Mouse (Mus musculus) embryonic facial prominence, embryonic 13.5 days (tissue): ENCODE measurements around the gene Gm28048. TPM values are rescaled to one million over a fixed set of nuclear protein-coding genes. Genes with fewer than 3 reads are reported as not detected.

ENCODE experiments used
- ATAC-seq: fragments of 200-750 bp; cut with Nextera tagmentation; 2 replicates; pipeline ENCODE4 v1.8.0; 2017; ENCODE audit warnings: low read depth; ENCODE audit not compliant: insufficient number of reproducible peaks, insufficient read depth, low FRiP score, low TSS enrichment
- H3K27ac ChIP-seq: fragments of 300-500 bp; sonication (generic); 2 replicates; pipeline ENCODE4 v1.5.1; 2015; ENCODE audit warnings: moderate library complexity, mild to moderate bottlenecking, inconsistent platforms
- H3K27me3 ChIP-seq: fragments of 300-500 bp; sonication (generic); 2 replicates; pipeline ENCODE4 v1.6.1; 2015; ENCODE audit warnings: mild to moderate bottlenecking, inconsistent platforms
- H3K36me3 ChIP-seq: fragments of 300-500 bp; sonication (generic); 2 replicates; pipeline ENCODE4 v1.6.1; 2015; ENCODE audit warnings: mild to moderate bottlenecking, inconsistent platforms
- H3K4me1 ChIP-seq: fragments of 300-500 bp; sonication (generic); 2 replicates; pipeline ENCODE4 v1.6.1; 2015; ENCODE audit warnings: inconsistent platforms
- H3K4me2 ChIP-seq: fragments of 300-500 bp; sonication (generic); 2 replicates; pipeline ENCODE4 v1.6.1; 2015; ENCODE audit warnings: moderate library complexity, mild to moderate bottlenecking, inconsistent platforms
- H3K4me3 ChIP-seq: fragments of 300-500 bp; sonication (generic); 2 replicates; pipeline ENCODE4 v1.5.1; 2015; ENCODE audit warnings: mild to moderate bottlenecking, inconsistent platforms
- H3K9ac ChIP-seq: fragments of 300-500 bp; sonication (generic); 2 replicates; pipeline ENCODE4 v1.6.1; 2015; ENCODE audit warnings: mild to moderate bottlenecking, inconsistent platforms
- H3K9me3 ChIP-seq: fragments of 300-500 bp; sonication (generic); 2 replicates; pipeline ENCODE4 v1.6.1; 2016; ENCODE audit warnings: inconsistent platforms
- WGBS: fragments of 180-500 bp; shearing (Covaris S2); methylation state at CpG from one replicate; pipeline ENCODE4 v1.1.7; 2015; ENCODE audit warnings: mixed read lengths; 5-methylcytosine and 5-hydroxymethylcytosine counted together
- polyA plus RNA-seq: library from polyadenylated mRNA; unstranded; fragments of >200 nt; fragmentation: Nextera tagmentation; extraction: Ambion mirVana; gene quantifications from 2 replicates; pipeline ENCODE4 v1.2.1, GENCODE M21; 2015

Gm28048 gene
- polyA plus RNA-seq, 1 experiment from 2014 or later = 8.6 TPM

DNA sequence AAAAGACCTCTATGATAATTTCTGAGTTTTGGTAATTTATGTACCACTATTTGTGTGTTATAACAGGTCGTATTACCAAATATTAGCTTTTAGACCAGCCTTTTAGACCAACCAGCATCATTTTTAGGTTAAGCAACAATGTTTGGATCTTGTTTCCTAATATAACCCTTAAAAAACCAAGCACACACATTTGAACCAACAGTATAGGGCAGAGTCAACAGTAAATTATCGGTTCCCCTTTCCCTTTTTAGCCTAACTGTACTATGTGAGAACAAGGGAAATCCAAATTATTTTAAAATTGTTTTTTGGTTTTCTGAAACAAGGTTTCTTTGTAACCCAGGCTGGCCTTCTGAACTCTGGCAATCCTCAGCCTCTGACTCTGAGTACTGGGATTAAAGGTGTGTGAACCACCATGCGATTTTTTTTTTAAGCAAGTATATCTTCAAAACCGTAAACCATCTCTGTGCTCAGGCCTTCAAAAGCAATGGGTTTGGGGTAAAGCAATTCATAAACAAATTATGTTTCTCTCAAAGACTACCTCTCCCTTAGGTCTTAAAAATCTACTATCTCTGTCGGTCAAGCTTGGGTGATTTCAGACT lies 124.7 kb downstream of the Gm28048 start:
- H3K4me2 ChIP-seq = peak overlapping the region; percentile 97
- peaks cover 34% of the 10 kb centered on the region for H3K4me1 ChIP-seq
- no peak overlapping the region for H3K27ac ChIP-seq
- peaks cover 42% of the 10 kb centered on the region for H3K27me3 ChIP-seq
- H3K9ac ChIP-seq = no peak overlapping the region
- no peaks in the 10 kb centered on the region for H3K9me3 ChIP-seq
- no peak for ATAC-seq
- no peaks in the 10 kb centered on the region for H3K36me3 ChIP-seq
- peak overlapping the region; percentile 69; the same call in 1 of the 2 replicates for H3K4me3 ChIP-seq
- 73% methylated on average over 5 of the region's 5 CpGs for WGBS

DNA sequence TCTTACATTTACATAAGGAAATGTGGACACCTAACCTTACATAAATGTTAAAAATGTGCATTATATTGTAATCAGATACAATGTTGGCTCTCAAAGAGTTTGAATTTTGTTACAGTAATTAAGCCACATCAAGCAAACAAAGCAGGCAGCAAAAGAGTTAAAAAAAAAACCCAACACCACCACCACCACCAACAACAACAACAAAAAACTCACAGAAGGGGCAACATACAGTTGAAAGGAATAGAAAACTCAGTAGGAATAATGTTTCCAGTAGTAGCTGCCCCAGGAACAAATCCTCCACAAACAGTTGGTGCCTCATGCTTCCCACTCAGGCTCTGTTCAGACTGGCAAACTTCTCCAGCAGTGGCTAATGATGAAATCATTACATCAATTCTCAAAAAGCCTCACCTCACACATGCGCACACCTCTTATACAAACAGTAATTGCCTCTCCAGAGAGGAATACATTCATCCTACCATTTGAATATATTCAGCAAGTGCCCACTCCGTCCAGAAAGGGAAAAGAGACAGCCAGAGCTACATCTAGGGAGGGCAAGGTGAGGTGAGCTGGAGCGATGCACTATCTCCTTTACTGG lies 125.4 kb downstream of the Gm28048 start:
- 76% methylated on average over 3 of the region's 3 CpGs for WGBS
- H3K4me3 ChIP-seq = no peak overlapping the region
- no peak overlapping the region for H3K27ac ChIP-seq
- no peak overlapping the region for H3K9ac ChIP-seq
- no peak for ATAC-seq
- no peaks in the 10 kb centered on the region for H3K36me3 ChIP-seq
- peaks cover 34% of the 10 kb centered on the region for H3K4me1 ChIP-seq
- H3K4me2 ChIP-seq = no peak overlapping the region
- H3K27me3 ChIP-seq = peaks cover 37% of the 10 kb centered on the region
- H3K9me3 ChIP-seq = no peaks in the 10 kb centered on the region

GRCm38 (mm10) chr11:22854571-22854970 lies 127.3 kb downstream of the Gm28048 start:
- no peaks in the 10 kb centered on the region for H3K36me3 ChIP-seq
- H3K27ac ChIP-seq = no peak overlapping the region
- WGBS = 79% methylated on average over 4 of the region's 4 CpGs
- H3K27me3 ChIP-seq = peaks cover 30% of the 10 kb centered on the region
- H3K4me3 ChIP-seq = no peak overlapping the region
- ATAC-seq = no peak
- H3K4me1 ChIP-seq = peaks cover 33% of the 10 kb centered on the region
- H3K9me3 ChIP-seq = no peaks in the 10 kb centered on the region
- H3K9ac ChIP-seq = no peak overlapping the region
- no peak overlapping the region for H3K4me2 ChIP-seq

DNA sequence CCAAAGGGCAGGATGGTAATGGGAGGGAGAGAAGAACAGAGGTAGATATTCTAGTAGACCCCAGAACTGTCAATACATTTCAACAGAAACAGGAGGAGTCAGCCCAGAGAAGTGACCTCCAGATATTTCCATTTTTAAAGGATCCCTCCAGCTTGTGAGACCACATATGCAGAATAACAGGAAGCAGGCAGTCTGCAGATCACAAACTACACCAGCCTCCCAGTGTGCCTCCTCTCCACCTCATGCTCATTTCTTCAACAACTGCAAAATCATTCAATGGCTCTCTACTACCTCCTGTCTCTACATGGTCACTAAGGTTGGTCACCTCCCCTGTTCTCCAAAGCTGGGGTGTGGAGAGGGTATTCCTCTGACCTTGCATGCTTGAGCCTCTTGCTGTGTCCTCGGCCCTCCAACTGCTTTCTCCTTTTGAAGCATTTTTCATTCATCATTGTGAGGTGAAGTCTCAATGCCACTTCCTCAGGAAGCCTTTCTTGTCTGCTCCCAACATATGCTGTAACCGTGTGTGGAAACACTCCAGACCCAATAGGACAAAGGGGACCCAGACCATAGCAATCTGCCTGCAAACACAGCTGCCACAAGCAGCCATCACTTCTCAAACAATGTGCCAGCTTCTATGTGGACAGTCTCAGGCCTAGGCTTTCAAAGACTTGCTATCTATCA lies 128.3 kb downstream of the Gm28048 start:
- Histone ChIP-seq H3K27ac (no peak overlapping the region), H3K4me2 (no peak overlapping the region), H3K36me3 (no peaks in the 10 kb centered on the region), H3K4me3 (no peak overlapping the region), H3K9ac (no peak overlapping the region), H3K4me1 (peaks cover 28% of the 10 kb centered on the region), H3K9me3 (no peaks in the 10 kb centered on the region), H3K27me3 (peaks cover 23% of the 10 kb centered on the region)
- no peak for ATAC-seq
- 68% methylated on average over 2 of the region's 2 CpGs for WGBS

GRCm38 (mm10) chr11:22852510-22852909 lies 129.4 kb downstream of the Gm28048 start:
- no peaks in the 10 kb centered on the region for H3K9me3 ChIP-seq
- no peak for ATAC-seq
- no peak overlapping the region for H3K4me2 ChIP-seq
- no peaks in the 10 kb centered on the region for H3K36me3 ChIP-seq
- 57% methylated on average over 1 of the region's 1 CpGs for whole genome bisulfite sequencing
- no peak overlapping the region for H3K27ac ChIP-seq
- H3K27me3 ChIP-seq = peaks cover 12% of the 10 kb centered on the region
- H3K9ac ChIP-seq = no peak overlapping the region
- H3K4me3 ChIP-seq = no peak overlapping the region
- H3K4me1 ChIP-seq = peaks cover 19% of the 10 kb centered on the region

GRCm38 (mm10) chr11:22851416-22851815 lies 130.5 kb downstream of the Gm28048 start:
- WGBS = 33% methylated on average over 4 of the region's 4 CpGs
- Histone ChIP-seq H3K27me3 (peaks cover 1% of the 10 kb centered on the region), H3K36me3 (no peaks in the 10 kb centered on the region), H3K4me3 (no peak overlapping the region), H3K4me1 (peaks cover 21% of the 10 kb centered on the region), H3K9me3 (no peaks in the 10 kb centered on the region), H3K27ac (no peak overlapping the region), H3K4me2 (no peak overlapping the region), H3K9ac (no peak overlapping the region)
- ATAC-seq = no peak

- no peak overlapping the region for H3K4me2 ChIP-seq
- H3K27ac ChIP-seq = no peak overlapping the region
- no peak overlapping the region for H3K9ac ChIP-seq
- no peaks in the 10 kb centered on the region for H3K36me3 ChIP-seq
- H3K4me1 ChIP-seq = peaks cover 24% of the 10 kb centered on the region
- H3K27me3 ChIP-seq = no peaks in the 10 kb centered on the region
- 72% methylated on average over 4 of the region's 4 CpGs for WGBS
- H3K4me3 ChIP-seq = no peak overlapping the region
- ATAC-seq = no peak
- H3K9me3 ChIP-seq = no peaks in the 10 kb centered on the region
These were observed 131.8 kb downstream of the Gm28048 start for GRCm38 (mm10) chr11:22850077-22850476.

- Histone ChIP-seq H3K27ac (no peak overlapping the region), H3K9me3 (no peaks in the 10 kb centered on the region), H3K4me3 (no peak overlapping the region), H3K9ac (no peak overlapping the region), H3K4me2 (no peak overlapping the region), H3K27me3 (no peaks in the 10 kb centered on the region), H3K36me3 (no peaks in the 10 kb centered on the region), H3K4me1 (peaks cover 21% of the 10 kb centered on the region)
- WGBS = 83% methylated on average over 5 of the region's 5 CpGs
- ATAC-seq = no peak
These were observed 133.2 kb downstream of the Gm28048 start for GRCm38 (mm10) chr11:22848649-22849195.

GRCm38 (mm10) chr11:22847732-22848648 lies 133.9 kb downstream of the Gm28048 start:
- WGBS = 61% methylated on average over 8 of the region's 8 CpGs

DNA sequence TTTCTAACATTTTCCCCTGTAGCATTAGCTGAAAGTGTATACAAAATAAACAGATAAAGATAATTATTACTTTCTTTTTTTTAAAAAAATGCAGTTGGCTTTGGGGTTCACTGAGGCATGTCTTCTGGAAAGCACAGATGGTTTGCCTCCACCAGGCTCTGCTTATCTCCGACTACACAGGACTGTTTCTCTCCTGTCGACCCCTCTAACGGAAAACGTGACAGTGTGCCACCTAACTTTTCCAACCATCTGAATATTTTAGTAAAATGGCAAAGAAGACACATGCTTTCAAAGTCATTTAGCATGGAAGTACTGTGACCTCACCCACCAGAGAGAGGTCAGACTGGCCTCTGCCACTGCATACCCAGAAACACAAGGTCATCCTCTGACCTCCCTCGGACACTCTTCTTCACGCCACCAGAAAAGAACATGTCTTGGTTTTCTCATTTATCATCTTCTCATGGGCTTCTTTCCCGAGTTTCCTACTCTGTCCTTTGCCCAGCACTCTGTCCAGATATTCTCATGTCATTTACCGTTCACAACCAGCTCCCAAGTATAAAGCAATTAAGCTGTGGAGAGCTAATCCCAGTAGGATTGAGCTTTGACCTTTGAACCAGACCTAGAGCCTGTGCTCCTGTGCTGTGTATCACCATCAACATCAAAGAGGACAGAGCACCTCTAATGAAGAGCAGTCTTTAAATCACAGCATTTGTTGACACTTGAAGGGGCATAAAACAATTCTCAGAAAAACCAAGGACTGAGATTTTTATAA lies 134.7 kb downstream of the Gm28048 start:
- Histone ChIP-seq H3K4me3 (no peak overlapping the region), H3K27me3 (no peaks in the 10 kb centered on the region), H3K9me3 (no peaks in the 10 kb centered on the region), H3K36me3 (no peaks in the 10 kb centered on the region), H3K4me2 (no peak overlapping the region), H3K9ac (no peak overlapping the region), H3K4me1 (peaks cover 21% of the 10 kb centered on the region), H3K27ac (no peak overlapping the region)
- no peak for ATAC-seq
- WGBS = 73% methylated on average over 8 of the region's 8 CpGs

More at GRCm38 (mm10) chr11:22847732-22848648, 133.9 kb downstream of the Gm28048 start:
- Histone ChIP-seq H3K27me3 (no peaks in the 10 kb centered on the region), H3K9ac (no peak overlapping the region), H3K4me1 (peaks cover 25% of the 10 kb centered on the region), H3K4me2 (no peak overlapping the region), H3K27ac (no peak overlapping the region), H3K4me3 (no peak overlapping the region), H3K9me3 (no peaks in the 10 kb centered on the region), H3K36me3 (no peaks in the 10 kb centered on the region)
- ATAC-seq = no peak
